Mouse (Mus musculus): ENCODE results near the gene Grik3. TPM values are rescaled to one million over a fixed set of nuclear protein-coding genes. Genes with fewer than 3 reads are reported as not detected.

Grik3 gene
- total RNA-seq, 2 experiments from 2014 or later, result 0.05 to 0.25 TPM

DNA sequence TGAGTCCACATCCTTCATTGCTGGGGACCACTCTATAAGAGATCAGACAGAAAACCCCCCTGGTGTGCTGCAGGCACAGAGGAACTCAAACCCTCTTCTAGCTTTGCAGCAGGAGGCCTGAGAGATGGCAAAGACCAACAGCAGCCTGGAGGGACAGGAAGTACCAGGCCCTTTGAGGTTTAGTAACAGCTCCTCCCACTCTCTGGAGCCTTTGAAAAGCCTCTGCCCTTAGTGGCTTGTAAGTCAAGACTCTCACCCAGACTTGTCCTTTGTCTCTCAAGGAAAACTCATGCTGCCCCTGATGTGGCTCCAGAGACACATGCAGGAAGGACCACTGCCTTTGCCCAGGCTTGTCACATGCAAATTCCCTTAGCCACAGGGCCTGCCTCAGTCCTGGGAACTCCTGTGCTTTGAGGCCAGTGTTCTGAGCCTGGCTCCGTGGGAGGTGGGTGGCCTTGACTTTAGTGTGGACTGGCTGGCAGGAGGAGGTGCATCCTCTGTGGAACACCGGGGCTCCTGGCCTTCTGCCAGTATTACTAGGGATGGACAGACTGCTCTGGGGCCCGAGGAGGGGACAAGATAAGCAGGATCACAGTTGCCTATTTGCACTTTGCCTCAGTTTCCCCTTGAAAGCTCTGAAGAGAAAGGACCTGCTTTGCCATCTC is 47.9 kb downstream of the Grik3 start:
- DNase-seq, result no peak
- intact Hi-C loops (cut with DNase I), result no loop called here

DNA sequence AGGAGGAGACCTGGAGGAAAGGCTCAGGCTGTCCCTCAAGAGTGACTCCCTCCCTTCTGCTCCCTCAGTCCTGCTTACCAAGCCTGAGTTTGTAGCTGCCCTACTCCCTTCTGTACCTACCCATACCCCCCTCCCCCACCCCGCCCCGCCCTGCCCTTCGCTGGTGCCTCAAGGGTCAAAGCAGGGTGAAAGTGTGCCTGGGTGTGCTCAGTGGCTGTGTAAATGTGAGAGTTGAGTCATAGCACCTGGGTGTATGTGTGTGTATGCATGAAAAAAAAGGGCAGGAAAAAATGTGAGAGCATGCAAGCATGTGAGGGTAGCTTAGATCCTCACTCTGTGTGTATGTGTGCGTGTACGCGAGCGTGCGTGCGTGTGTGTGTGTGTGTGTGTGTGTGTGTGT is 49.1 kb downstream of the Grik3 start:
- no peak for DNase-seq

DNA sequence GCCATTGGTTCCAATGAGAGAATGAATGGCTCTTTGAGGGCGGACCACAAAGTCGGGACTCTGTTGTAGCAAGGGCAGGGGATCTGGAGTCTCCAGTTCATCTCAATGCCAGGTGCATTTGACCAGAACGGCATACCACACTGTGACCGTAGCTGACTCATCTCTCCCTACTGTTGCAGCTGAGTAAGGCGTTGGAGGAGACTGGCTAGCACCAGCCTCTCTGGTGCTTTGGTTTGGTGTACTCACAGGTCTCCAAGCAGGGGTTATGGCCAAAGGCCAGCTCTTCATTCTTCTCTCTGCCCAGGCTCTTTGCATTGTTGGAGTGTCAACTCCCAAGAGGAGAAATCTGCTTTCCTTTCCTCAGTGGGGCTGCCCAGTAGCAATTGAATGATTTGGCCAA is 52.7 kb downstream of the Grik3 start:
- DNase-seq, result no peak
- intact Hi-C loops (cut with DNase I), result no loop called here

More for the DNA sequence above, 49.1 kb downstream of the Grik3 start:
- intact Hi-C loops (cut with DNase I), result no loop called here

DNA sequence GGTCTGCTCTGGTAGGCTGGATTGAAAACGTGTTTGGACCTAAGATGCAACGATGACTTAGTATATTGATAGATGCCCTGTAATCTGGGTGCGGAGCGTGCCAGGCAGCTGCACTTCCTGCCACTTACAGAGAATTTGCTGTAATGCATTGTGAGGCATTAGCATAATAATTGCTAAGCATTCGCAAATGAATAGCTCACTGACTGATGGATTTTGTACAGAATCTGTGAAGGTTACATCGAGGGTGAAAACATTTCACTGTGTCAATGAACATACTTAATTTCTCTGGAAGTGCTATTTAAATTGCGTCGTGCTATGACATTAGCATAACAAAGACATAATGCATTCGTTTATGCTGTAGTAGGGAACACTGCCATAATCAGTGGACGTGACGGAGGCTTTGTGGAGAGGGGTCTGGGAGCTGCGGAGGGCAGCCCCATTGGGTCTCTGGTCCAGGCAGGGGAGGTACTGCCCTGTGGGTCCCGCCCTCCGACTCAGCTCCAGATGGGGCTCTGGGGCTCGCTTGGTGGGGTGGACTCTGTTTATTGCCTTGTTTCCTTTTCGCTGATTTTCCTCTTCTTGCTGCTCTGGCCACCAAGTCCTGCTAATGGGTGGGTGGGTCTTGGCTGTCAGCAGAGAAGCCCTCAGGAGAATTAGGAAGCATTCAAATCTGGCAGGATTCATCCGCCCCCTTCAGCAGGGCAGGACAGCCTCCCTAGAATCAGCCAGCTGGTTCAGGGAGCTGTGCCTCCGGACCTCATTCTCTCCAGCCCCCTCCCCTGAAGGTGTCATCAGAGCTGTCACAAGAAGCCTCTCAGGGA is 54.7 kb downstream of the Grik3 start:
- intact Hi-C loops (cut with DNase I), result no loop called here
- no peak for DNase-seq

DNA sequence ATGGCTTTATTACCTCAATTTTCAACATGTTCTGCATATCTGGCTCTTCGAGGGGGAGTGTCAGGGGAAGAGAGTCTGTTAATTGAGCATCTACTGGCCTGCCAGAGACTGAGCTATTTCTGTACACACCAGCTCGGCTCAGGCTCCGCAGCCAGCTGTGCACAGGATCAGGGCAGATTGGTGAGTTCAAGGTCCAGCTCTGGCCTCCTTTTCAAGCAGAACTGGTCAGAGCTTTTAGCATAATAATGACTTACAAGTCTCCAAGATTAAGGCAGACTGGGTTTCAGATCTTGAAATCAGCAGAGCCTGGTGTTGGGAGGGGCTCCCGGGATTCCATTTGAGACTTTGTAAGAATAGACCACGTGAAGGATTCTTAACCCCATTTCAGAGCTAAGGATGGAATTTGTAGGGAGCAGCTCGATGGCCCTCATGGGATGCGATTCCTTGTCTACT is 55.3 kb downstream of the Grik3 start:
- no peak for DNase-seq
- intact Hi-C loops (cut with DNase I), result no loop called here

DNA sequence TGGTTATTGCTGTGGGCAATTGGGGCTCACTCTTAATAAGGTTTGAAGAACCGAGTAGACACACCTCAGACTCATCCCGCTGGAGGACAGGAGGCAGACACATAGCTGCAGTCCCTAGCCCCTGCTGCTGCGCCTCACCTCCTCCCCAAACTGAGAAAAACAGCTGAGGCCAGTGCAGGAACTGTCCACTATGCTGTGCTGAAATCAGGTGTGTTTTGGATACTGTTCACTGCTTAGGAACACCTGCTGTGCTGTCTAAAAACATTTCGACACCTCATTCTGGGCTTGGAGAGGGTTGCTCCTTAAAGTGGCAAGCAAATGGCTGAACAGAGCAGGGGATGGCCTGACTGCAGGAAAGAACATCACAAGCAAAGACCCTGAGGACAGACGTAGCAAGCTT is 57.7 kb downstream of the Grik3 start:
- intact Hi-C loops (cut with DNase I), result no loop called here
- DNase-seq, result no peak

DNA sequence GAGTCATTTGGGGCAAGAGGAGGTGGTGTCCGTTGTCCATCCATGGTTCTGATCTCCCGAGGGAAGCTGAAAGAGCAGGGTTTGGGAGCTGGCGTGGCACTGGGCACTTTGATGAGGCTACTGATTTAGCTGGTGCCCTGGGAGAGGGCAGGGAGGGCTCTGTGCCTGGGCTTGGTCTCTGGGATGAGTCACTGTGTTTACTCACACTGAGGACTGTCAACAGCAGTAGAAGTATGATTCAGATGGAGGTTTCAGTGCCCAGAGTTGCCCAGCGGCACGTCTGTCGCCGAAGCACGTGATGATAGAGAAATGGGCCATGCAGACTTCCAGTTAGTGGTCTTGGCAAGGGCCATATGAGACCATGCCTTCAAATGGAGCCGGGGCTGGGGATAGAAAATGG is 63.3 kb downstream of the Grik3 start:
- intact Hi-C loops (cut with DNase I), result no loop called here
- no peak for DNase-seq

DNA sequence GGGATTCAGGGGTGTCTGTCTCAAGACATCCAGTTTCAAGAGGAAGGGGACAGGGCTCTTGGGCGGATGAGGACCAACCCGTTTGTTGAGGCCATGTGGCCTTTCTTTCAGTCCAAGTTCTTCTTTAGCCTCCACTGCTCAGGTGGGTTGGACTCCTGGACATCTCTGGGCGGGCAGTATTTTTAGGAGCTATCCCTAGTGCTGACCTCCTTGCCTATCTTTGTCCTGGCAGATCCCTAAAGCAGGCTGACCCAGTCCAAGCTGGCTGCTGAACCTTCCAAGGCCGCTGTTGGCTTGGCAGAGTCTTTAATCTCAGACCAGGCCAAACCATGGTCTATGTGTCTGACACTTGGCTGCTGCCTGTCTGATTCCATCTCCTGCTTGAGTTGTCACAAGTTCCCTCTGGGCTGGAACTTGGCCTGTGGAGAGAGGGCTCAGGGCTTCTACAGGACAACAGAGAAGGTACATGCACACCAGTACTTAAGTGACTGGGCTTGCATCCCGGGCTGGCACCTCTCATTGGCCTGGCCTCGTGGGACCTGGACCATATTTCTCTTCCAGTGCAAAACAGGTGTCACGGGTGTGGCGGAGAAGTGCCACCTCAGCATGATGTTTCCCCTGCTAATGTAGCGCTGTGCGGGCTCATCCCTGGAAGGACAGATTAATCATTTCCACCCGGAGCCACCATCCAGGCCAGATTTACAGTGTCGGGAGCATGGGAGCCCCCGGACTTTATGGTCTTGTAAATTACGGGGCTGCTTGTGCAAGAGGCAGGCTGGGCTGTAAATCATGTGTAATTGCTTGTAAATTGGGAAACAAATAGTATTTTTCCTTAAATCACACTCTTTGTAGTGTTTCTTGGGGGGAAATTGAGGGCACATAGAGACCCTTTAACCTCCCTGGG is 66.2 kb downstream of the Grik3 start:
- peak in 1 of 2 experiments; percentile 2 for DNase-seq

DNA sequence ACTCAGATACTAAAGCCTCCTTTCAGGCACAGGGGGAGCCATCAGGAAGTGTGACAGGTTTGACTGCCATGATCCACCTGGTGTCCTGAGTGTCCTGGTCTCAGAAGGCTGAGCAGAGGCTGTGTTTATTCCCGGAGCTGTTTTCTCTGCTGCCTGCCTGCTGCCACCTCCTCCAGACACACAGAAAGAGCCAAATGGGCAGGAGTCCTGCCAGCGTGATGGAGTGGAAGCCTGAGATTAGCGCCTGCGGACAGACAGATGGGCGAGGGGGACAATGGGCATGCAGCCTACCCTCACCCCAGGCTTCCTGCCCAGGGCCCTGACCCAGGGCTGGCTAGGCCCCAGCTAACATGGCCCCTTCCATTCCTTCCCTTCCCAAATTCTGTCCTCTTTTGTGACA is 69.1 kb downstream of the Grik3 start:
- intact Hi-C loops (cut with DNase I), result no loop called here
- no peak for DNase-seq

More for the DNA sequence above, 66.2 kb downstream of the Grik3 start:
- intact Hi-C loops (cut with DNase I), result no loop called here

DNA sequence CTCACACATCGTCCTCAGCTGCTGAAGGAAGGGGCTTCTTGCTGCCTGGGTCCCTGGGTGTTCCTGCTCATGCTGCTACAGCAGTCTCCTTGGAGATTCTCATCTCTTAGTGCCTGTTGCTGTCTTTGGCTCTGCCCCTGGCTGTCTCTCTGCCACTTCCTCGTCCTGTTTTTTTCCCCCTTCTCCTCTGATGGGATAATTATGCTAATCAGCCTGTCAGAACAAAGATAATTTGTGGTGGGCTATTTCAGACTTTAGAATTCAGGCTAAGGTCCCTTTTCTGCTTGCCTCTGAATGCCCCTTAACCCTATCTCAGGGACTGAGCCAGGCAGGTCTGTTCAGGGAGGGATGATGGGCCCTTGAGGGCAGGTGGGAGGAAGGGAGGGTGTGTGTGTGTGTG is 70.3 kb downstream of the Grik3 start:
- DNase-seq, result no peak
- intact Hi-C loops (cut with DNase I), result no loop called here

DNA sequence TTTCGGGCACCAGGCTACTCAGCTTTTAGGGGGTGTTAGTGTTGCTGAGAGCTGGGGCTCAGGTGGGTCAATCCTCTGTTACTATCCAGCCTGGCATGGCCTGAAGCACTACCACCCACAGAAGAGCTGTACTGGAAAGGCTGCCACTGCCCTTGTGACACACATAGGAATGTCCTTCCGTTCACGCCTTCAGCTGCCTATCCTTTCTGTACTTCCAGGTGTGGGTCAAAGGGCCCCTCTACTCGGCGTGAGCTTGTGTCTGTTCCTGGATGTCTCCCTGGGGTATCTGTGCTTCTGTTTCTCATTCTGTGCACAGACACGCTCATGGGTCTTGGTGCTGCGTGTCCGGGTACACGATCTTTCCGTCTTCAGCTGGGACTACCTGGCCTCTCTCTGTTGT is 73.1 kb downstream of the Grik3 start:
- intact Hi-C loops (cut with DNase I), result no loop called here
- DNase-seq, result no peak

DNA sequence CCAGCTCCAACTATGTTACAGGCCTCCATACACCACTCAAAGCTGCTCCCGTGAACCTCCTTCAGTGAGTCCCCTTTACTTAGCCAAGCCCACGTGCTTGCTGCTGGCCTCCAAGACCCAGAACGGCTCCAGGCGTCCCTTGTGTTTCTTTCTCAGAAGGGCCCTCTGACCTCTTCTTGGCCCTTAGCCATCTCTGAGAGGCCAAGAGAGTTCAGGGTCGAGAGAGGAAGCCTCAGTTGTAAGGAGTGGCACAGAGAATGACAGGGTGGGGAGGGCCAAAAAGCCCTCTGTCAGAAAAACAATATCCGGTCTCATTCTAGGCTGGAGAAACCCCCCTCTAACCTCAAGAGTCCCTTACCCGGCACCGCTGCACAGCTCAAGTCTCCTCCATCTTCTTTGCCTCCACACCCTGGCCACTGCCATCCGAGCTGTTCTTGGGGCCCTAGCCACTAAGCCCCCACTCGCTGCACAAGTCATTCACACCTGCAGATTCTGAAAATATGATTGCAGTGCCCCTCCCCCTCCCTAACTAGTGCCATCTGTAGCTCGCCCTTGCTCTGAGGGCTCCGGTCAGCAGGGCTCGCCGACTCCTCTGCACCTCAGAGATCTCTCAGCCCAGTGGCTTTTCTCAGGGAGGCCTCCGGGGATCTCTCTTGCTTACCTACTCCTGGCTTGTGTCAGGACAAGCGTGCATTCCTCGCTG is 73.7 kb downstream of the Grik3 start:
- DNase-seq, result no peak
- intact Hi-C loops (cut with DNase I), result no loop called here

DNA sequence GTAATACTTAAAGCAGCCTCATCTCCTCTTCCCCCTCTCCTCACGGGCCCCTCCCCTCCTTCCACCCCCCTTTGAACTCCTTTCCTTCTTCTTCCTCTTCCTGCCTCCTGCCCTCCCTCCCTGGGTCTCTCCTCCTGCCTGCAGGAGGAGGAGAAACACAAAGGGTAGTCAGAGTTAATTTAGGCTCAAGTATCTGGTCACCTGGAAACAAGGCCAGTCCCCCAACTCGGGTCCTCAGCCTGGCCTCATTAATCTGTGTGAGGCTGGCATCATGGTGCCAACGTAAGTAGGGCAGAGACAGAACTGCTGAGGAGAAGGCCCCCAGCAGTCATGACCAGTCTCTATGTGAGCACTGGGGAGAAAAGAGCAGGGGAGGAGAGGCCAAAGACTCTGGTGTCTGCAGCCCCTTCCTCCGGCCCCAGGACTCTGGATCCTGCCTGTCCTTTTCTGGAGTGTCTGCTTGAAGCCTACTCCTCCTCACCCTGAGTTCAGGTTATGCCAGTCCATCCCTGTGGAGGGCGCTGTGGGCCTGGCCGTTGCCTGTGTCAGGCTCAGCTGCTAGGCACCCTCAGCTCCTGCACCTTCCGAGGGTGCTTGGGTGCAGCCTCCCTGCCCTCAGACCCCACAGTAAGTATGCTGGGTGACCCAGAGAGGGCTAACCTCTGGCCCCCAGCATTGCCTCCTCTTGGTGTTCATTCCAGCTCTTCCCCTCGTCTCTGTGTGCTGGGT is 75.4 kb downstream of the Grik3 start:
- intact Hi-C loops (cut with DNase I), result no loop called here
- no peak for DNase-seq

DNA sequence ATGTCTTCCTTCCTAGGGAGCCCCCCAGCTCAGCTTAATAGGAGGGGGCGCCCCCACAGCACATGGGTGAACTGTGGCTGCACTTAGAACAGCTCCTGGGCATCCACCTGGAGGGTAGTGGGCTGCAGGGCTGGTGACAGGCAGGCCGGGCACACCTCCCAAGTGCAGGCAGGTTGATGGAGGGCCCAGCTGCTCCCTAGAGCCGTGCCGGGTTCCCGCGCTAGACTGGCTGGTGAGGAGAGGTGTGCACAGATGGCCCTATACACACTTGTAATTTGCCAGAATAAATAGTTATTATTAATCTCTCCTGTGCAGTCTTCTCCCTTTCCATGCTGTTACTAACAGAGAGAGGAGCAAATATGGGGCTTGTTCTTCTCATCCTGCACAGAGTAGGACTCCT is 77.7 kb downstream of the Grik3 start:
- intact Hi-C loops (cut with DNase I), result no loop called here
- DNase-seq, result no peak

DNA sequence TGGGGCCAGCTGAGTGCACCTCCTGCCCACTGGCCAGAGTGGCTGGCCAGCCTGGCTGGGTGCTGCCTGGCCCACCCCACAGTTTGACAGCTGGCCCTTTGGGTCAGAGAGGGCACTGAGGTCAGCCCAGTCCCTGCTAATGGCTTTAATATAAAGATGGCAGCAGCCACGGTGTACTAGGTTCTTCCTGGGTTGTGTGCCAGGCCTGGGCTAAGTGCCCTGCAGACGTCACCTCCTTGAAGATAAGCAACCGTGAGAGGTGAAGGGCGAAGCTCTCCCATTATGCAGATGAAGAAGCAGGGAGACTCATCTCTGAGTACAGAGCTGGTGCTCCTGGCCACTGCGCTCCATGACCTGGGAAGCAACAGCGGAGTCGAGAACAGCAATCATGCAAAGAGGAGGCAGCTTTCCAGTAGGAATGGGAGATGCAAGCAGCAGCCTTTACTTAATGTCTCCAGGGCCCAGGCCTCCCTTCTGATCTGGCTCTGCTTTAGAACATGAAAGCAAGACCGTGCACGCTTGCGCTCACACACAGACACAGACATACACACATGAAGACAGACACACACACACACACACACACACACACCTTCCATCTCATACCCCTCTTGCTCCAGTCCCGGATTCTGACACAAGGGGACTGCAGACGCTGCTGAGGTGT is 81.3 kb downstream of the Grik3 start:
- no peak for DNase-seq
- intact Hi-C loops (cut with DNase I), result no loop called here

DNA sequence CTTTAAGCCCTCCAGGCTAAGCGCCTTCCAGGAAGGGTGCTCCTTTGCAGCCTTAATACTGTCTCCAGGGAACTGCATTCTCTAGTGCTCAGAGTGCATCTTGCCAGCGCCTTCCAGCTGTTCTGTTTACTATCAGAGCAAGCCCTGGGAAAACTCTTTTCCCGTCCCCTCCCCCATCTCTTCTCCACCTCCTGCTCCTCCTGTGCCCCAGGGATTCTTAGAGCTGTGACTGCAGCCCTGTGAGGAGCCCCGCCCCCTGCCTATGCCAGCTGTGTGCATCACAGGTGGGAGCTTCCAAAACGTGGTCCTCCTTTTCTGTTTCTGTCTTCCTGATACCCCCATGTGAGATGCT is 81.8 kb downstream of the Grik3 start:
- intact Hi-C loops (cut with DNase I), result no loop called here

DNA sequence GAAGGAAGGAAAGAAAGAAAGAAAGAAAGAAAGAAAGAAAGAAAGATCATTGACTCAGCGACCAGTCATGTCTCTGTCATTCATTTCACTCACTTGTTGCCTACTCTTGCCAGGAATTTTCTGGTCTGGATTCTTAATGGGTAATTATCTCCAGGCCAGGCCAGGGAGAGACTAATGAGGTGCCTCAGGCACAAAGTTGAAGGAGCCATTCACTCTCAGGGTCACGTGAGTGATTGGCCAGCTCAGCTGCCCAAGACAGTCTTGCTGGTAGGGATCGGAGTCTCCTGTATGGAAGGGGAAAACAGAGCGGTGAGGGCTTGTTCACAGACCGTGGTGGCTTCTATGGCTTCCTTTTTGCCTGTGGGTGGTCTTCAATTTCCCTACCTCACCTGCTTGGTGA is 82.5 kb downstream of the Grik3 start:
- no peak for DNase-seq
- intact Hi-C loops (cut with DNase I), result no loop called here

More for the DNA sequence above, 81.8 kb downstream of the Grik3 start:
- no peak for DNase-seq

DNA sequence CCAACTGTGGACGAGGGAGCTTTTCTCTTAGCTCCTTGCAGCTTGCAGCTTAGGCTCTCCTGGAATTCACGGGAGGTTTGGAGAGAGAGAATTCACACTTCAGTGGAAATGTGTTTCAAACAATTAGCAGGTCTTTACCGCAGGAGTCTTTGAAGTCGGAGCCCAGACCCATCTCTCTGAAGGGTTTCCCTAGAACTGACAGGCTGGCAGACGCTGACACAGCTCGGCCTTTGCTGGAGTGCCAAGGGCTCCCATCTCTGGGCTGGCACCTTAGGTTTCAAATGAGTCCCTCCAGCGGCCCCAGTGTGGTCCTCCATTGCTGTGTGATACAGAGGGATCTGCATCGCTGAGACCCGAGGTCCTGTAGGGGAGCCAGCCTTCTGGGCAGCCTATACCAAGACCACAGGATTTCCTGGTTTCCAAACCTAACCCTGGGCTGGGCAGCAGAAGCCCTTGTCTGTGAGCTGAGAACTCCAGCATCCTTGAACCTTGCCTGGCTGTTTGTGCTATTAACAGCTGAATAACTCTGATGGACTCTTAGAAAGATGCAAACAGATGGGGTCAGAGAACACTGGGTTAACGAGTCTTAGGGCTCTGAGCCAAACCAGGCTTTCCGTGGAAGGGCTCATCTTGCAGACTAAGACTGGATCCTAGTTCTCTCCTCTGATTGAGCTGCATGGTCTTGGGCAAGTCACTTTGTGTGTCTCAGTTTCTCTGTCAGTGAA is 83.6 kb downstream of the Grik3 start:
- intact Hi-C loops (cut with DNase I), result no loop called here
- DNase-seq, result no peak

DNA sequence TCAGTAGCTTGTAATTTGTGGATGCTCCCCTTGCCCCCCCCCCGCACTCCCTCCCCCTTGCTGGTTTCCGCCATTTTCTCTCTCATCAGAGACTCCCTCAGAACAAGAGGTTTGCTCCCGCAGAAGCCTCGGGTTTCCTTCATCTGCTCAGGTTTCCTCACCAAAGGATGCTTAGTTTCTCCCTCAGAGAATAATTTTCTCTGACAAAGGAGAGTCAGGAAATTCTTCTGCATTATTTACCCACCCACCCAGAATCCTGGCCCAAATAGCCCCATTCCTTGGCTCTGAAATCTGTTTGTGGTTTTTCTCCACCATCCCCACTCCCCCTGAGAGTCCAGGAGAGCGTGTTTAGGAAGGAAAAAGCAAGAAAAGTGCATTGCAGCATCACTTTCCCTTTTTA is 89.8 kb downstream of the Grik3 start:
- intact Hi-C loops (cut with DNase I), result no loop called here
- no peak for DNase-seq
